ENCODE assay signal across 16 mouse cellular contexts in the genomic region with DNA sequence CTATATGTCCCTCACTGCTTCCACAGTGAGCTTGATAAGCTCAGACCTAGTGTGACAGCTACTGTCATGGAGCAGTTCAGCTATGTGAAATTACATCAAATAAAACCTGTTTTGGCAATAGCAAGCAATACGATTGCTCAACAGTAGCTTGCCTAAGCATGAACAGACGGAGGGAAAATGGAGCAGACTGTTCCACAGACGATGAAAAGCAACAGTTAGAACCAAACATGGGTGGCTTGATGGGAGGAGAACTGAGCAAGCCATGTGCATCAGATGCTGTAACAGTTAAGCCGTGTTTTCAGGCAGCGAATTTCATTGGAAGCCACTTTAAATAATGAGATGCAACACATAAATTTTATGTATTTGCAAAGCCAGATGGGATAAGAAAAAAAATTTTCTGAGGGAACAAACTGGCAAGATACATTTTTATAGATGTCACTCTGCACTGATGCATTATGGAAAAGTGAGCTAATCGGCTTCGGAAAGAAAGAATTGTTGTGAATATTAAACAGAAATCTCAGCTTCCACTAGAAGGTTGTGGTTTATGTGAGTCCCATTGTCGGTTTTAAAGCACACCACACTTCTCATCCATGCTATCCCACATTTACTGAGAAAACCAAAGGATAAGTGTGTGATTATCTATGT.
A peak's percentile ranks its signal among the peaks of the same experiment; 100 is the strongest.
DNase-seq lines count a peak whose midpoint lies in the region; ATAC-seq and TF ChIP-seq lines count a peak whose summit lies in the region.
"Had no signal": no experiment of that assay in that cellular context is flagged by ENCODE, and none has a peak within 500 bp of the region (broad histone marks: within the 10 kb centered on the region; RNA-seq: fewer than 3 reads in every experiment).

No protein-coding gene starts in this region.

- H3K9me3 ChIP-seq in midbrain, embryonic 15.5 days: no peaks in the 10 kb centered on the region
- no peaks in the 10 kb centered on the region for H3K9me3 ChIP-seq in midbrain, embryonic 13.5 days
- H3K9me3 ChIP-seq in forebrain, embryonic 16.5 days (ENCODE audit: control insufficient read depth, low read length): no peaks in the 10 kb centered on the region
- H3K9me3 ChIP-seq: neural tube, embryonic 13.5 days had no signal

- no peak for TF ChIP-seq POLR2A in brain, embryonic 14.5 days (IDR thresholded peaks at IDR 0.05; ENCODE audit: borderline replicate concordance, extremely low read depth, insufficient read depth, insufficient read length, poor library complexity, severe bottlenecking)

- H3K4me3 ChIP-seq in midbrain, embryonic 15.5 days: no peak overlapping the region
- no peak overlapping the region for H3K4me3 ChIP-seq in midbrain, embryonic 13.5 days (replicated peaks)
- H3K4me3 ChIP-seq in forebrain, embryonic 16.5 days (replicated peaks; ENCODE audit: low read length): no peak overlapping the region
- no peak overlapping the region for H3K4me3 ChIP-seq in gastrocnemius, adult 2 months
- H3K4me3 ChIP-seq: heart, adult 2 months; neural tube, embryonic 13.5 days had no signal

- no peaks in the 10 kb centered on the region for H3K27me3 ChIP-seq in midbrain, embryonic 15.5 days (replicated peaks)
- no peaks in the 10 kb centered on the region for H3K27me3 ChIP-seq in midbrain, embryonic 13.5 days
- no peaks in the 10 kb centered on the region for H3K27me3 ChIP-seq in forebrain, embryonic 16.5 days (replicated peaks; ENCODE audit: control insufficient read depth, insufficient read depth, low read length)
- H3K27me3 ChIP-seq: neural tube, embryonic 13.5 days had no signal

- WGBS in midbrain, embryonic 15.5 days: 73% methylated on average over 8 of the region's 8 CpGs
- WGBS in midbrain, embryonic 13.5 days: 84% methylated on average over 8 of the region's 8 CpGs
- 58% methylated on average over 8 of the region's 8 CpGs for WGBS in forebrain, embryonic 16.5 days

- DNase-seq in brain, embryonic 14.5 days (ENCODE audit: low read depth): peak; percentile 89
- DNase-seq in layer of hippocampus, postnatal 14 days (ENCODE audit: low spot score in 2 of 2): peak; percentile 52 to 92
- DNase-seq in cerebellum, postnatal 10 days: no peak
- no peak for DNase-seq in gastrocnemius, adult 2 months
- DNase-seq: cerebellum, adult 11-12 months; heart, adult 2 months; kidney, adult 11 months; kidney, postnatal 14 days; midbrain, embryonic 14.5 days had no signal

- H3K4me1 ChIP-seq in midbrain, embryonic 15.5 days: no peaks in the 10 kb centered on the region
- no peaks in the 10 kb centered on the region for H3K4me1 ChIP-seq in midbrain, embryonic 13.5 days (replicated peaks)
- no peaks in the 10 kb centered on the region for H3K4me1 ChIP-seq in forebrain, embryonic 16.5 days (replicated peaks; ENCODE audit: control insufficient read depth, insufficient read depth, low read length)
- H3K4me1 ChIP-seq: neural tube, embryonic 13.5 days had no signal

- H3K36me3 ChIP-seq in midbrain, embryonic 15.5 days (replicated peaks): no peaks in the 10 kb centered on the region
- H3K36me3 ChIP-seq in midbrain, embryonic 13.5 days: no peaks in the 10 kb centered on the region
- H3K36me3 ChIP-seq in forebrain, embryonic 16.5 days (ENCODE audit: control insufficient read depth, insufficient read depth): no peaks in the 10 kb centered on the region
- H3K36me3 ChIP-seq: neural tube, embryonic 13.5 days had no signal

- TF ChIP-seq CTCF in brain, embryonic 14.5 days (IDR thresholded peaks at IDR 0.05; ENCODE audit: borderline replicate concordance, extremely low read depth, insufficient read depth, insufficient read length): no peak
- TF ChIP-seq CTCF in gastrocnemius, adult 2 months (IDR thresholded peaks at IDR 0.05): no peak

- intact Hi-C loops in gastrocnemius, adult 2 months (cut with DNase I): no loop called here

- ATAC-seq in midbrain, embryonic 15.5 days (replicated peaks): peak; percentile 50; the same call in 1 of the 2 replicates
- ATAC-seq in midbrain, embryonic 13.5 days: no peak
- peak; percentile 98 for ATAC-seq in forebrain, embryonic 16.5 days
- ATAC-seq: activated CD4-positive, CD25-positive, alpha-beta regulatory T cell, adult 4 months had no signal

- no peak overlapping the region for H3K4me2 ChIP-seq in midbrain, embryonic 15.5 days
- H3K4me2 ChIP-seq in midbrain, embryonic 13.5 days (replicated peaks): no peak overlapping the region
- H3K4me2 ChIP-seq in forebrain, embryonic 16.5 days (ENCODE audit: low read length): no peak overlapping the region
- H3K4me2 ChIP-seq: hindbrain, embryonic 14.5 days; liver, embryonic 11.5 days; neural tube, embryonic 13.5 days had no signal

- H3K27ac ChIP-seq in midbrain, embryonic 15.5 days: no peak overlapping the region
- H3K27ac ChIP-seq in midbrain, embryonic 13.5 days: no peak overlapping the region
- peak overlapping the region; percentile 72 for H3K27ac ChIP-seq in forebrain, embryonic 16.5 days (ENCODE audit: low read length)
- H3K27ac ChIP-seq in gastrocnemius, adult 2 months: no peak overlapping the region
- H3K27ac ChIP-seq: heart, adult 2 months; hindbrain, embryonic 14.5 days; neural tube, embryonic 13.5 days had no signal

- no peak overlapping the region for H3K9ac ChIP-seq in midbrain, embryonic 15.5 days
- H3K9ac ChIP-seq in midbrain, embryonic 13.5 days (replicated peaks): no peak overlapping the region
- H3K9ac ChIP-seq in forebrain, embryonic 16.5 days (replicated peaks; ENCODE audit: low read depth, low read length): no peak overlapping the region
- H3K9ac ChIP-seq: hindbrain, embryonic 14.5 days; neural tube, embryonic 13.5 days had no signal

Comparison
In these comparisons a context has a peak if more than half of its experiments do, and no peak if none do; other contexts are left out.
1. DNase-seq: peak in brain, embryonic 14.5 days (single experiment) and layer of hippocampus, postnatal 14 days (2 of 2); none in cerebellum, postnatal 10 days (0 of 2) and gastrocnemius, adult 2 months (single experiment).